Mouse (Mus musculus) T-helper 2 cell (primary cell): ENCODE measurements around the gene Adh1.

Source experiments
- in situ Hi-C: fragments of 300-600 bp; cut with MboI, MseI; formaldehyde crosslinking; loops from one replicate; pipeline ENCODE4 v1.15.1; 2025; ENCODE audit warnings: high pct_unique_total_duplicates

Adh1 gene

DNA sequence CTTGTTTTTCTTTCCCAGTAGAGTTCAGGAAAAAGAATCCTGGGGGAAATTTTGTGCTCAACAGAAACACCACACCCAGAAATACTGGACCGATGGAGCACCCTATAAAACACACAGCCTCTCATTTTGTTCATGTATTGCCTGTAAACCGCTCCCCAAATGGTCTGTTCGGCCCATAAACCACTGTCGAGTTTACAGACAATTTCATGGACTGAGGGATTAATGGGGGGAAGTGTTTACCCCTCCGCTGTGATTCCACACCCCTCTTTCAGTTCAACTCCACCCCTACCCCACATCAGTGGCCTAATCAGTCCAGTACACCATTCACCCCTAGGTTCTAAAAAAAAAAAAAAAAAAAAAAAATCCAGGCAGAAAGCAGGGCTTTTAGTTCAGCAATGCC, 19.8 kb upstream of the Adh1 start:
- in situ Hi-C loops = no loop called here

DNA sequence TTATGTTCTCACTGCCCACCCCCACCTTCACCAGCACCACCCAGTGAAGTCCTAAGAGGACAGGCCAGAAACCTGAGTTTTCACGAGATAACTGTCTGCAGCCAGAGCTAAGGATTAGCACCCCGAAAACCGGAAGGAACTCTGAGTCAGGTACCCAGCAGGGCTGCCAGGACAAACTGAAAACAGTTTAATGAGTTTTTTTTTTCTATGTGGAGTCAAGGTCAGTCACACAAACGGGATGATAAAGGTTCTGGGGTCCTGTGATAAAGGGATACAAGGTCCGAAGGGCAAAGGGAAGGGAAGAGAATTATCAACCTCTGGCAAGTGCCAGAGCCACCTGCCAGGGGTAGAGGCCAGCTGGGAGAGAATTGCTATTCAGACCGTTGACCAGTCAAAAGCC, 19.4 kb upstream of the Adh1 start:
- in situ Hi-C loops = no loop called here

DNA sequence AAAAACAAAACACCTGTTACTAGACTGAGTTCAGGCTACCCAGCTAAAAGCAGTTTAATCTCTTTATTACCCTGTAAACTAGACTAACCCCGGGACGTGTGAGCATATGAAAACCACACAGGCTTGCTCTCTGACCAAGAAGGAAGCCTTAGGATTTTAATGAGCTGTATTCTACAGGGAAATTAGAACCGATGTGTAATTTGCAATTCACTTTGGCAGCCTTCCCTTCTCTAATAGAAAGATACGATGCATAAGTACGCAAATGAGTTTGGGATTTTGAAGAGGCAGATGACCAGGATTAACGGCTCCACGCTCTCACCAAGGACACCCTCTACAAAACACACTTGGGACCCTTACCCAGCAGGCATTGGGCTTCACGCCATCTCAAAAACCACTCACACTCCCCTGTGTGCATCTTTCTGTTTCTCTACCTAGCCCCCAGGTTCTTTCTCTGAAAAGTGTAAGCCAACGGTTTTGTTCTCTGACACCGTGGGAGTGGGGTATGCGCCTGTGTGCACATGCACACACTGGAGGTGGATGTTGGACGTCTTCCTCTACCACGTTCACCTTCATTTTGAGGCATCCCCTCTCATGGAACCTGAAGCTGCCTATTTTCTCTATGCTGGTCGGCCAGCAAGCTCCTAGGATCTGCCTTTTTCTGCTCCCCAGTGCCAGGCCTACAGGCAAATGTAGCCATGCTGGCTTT, 18.6 kb upstream of the Adh1 start:
- in situ Hi-C loops = no loop called here

DNA sequence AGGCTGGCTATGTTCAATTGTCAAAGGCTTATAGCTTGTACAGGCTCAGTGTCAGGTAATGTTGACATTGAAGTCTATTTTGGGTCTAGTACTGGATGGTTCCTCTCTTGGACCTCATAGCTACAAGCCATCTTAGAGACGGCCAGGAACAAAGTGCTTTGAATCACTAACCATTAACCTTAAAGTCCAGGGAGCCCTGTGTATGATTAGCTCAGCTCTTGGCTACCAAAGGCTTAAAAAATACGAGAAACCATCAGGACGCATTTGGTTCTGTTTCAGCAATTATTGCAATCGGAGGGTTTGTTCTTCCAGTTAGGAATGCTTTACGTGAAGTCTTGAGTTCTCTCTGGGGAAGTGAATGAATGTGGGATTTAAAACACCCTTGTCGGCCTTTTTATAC, 17.9 kb upstream of the Adh1 start:
- in situ Hi-C loops = no loop called here

GRCm38 (mm10) chr3:138244338-138244874, 16.4 kb upstream of the Adh1 start:
- in situ Hi-C loops = no loop called here

GRCm38 (mm10) chr3:138246511-138247020, 14.2 kb upstream of the Adh1 start:
- in situ Hi-C loops = no loop called here

GRCm38 (mm10) chr3:138247241-138247640, 13.6 kb upstream of the Adh1 start:
- in situ Hi-C loops = no loop called here

DNA sequence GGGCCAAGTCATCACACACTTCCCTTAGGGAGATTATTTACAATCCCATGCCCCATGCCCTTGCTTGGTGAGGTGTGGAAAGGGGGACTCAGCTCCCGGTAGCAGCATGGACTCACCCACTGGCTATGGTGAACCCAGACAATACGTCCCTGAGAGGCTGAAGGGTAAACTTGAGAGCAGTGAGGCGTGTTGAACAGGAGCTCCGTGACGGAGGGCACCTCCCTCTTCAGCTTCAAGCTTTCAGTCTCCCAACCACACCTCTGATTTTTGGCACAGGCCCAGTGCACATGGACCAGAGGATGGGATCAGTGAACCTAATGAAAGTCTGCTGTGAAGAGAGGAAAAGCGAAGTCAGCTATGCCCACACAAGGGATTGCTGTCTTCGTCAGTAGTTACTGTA, 12.8 kb upstream of the Adh1 start:
- in situ Hi-C loops = no loop called here

DNA sequence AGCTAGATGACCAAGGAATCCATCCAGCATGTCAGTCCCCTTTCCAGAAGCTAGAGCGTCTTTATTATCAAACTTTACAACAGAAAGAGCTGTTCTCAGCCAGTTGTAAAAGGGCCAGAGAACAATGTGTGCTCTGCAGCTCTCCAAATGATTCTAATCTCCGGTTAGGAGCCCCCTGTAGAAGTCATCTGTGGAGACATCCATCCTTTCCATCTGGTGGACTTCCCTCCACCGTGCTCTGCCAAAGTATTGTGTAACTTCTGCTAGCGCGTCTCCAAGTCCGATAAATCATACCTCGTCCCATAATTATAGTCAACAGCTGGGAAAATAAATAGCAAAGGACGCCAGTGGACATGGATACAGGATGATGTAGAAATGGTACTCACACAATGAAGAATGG, 12.0 kb upstream of the Adh1 start:
- in situ Hi-C loops = no loop called here

DNA sequence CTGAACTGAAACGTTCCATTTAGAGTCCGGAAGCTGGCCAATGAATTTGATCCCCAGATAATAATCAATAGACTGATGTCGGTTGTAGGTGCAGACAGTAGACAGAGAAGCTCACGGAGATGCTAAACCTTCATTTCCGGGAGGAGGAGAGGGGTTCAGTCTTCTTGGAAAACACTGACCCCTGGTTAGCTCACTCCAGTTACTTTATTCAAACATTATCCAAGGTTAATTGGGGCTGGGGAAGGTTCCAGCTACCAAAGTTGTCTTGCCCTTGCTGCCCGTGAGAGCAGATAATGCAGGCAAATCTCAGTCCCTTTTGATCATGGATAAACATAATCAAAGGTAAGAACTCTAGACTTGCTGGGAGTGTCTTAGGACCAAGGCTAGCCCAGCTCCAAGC, 9.6 kb upstream of the Adh1 start:
- in situ Hi-C loops = no loop called here

DNA sequence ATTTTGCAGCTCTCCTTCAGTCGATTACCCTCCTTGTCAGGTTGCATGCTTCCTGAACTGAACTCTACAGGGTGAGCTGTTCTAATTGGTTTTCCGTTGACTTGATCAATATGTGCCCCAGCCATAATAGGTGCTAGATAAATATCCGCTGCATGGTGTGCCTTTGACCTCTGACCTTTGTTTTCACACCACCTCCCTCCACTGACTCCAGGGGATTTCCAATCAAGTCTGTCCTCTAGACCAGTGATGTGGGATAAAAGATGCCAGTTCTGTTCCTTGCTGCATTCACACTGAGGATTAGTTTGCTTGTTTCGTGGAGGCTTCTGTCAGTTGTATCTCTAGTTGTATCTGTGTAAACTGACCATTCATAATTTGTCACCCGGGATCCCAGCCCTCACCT, 6.6 kb upstream of the Adh1 start:
- in situ Hi-C loops = no loop called here

GRCm38 (mm10) chr3:138255366-138255765, 5.4 kb upstream of the Adh1 start:
- in situ Hi-C loops = no loop called here

DNA sequence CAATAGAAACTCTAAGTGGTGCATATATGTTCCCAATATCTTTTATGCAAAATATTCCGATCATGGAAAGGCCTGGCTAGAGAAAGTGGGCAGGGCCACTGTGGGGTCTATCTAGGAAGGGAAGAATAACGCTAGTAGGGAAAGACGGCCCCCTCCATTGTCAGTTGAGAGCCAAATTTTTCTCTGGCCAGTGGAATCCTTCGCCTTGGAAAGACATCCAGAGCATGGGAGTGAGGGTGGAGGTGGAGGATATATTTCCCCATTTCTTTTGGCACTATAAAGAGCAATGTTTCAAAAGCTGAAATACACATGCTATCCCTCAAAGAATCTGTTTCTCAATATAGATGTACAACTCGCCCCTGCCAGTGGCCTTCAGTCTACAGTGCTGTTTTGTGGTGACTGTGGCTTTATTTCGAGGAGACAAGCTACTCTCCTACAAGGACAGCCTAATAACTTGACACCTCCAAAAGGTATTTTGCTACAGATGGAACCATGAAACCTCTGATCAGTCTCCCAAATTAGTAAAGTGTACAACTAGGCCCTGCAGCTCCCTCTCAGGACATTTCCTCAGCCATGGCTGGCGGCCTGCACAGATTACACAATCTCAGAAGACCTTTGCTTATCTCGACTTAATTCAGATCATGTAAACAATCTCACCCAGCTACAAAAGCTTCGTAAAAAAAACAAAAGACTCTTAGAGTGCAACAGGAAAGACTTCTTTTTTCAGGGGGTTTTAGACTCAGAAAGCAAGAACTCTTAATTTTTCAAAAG, 4.8 kb upstream of the Adh1 start:
- in situ Hi-C loops = no loop called here

DNA sequence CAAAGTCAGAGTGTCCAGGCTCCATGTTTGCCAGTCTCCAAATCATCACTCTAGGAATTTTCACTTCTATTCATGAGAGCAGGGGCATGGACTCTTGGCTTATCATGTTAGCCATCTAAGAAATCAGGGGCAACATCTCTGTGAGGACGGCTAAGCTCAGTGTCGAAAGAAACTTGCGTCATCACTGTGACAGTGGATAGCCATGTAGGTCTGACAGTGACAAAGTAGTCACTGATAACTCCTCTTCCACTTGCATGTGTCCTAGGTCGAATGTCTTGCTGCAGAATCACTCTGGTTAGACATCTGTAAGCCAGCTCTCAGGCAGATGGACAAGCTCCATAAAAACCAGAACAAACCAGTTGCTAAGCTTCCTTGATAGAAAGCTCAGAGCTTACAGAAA, 1.8 kb downstream of the Adh1 start:
- in situ Hi-C loops = no loop called here

DNA sequence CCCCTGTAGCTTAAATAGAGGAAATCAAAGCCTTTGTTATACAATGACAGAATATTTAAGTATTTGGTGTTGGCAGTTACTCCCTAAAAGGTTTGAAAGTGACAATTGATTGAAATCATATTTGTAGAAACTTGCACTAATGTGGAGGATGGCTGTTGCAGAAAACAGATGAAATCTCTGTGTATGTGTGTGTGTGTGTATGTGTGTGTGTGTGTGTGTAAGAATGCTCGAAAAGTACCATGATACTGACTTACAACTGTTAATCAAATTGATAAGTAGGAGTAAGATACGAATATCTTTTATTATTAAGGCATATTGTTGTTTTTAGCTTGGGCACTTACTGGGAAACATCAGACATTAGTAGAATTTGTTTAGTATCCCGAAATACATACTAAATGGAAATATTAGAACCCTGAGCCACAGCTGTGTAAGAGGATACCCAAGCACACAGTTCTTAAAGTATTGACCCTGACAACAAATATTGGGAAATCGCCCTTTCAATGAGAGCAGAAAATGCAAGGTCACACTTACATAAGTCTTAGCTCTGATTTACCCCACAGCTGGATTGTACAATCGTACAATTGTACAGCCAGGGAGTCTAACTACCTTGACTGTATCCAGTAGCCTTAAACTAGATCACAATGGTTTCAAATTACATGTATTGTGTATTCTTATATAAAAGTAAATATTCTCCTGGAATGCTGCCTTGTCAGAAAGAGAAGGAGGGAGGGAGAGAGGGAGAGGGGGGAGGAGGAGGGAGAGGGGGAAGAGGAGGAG, 2.6 kb downstream of the Adh1 start:
- in situ Hi-C loops = no loop called here

DNA sequence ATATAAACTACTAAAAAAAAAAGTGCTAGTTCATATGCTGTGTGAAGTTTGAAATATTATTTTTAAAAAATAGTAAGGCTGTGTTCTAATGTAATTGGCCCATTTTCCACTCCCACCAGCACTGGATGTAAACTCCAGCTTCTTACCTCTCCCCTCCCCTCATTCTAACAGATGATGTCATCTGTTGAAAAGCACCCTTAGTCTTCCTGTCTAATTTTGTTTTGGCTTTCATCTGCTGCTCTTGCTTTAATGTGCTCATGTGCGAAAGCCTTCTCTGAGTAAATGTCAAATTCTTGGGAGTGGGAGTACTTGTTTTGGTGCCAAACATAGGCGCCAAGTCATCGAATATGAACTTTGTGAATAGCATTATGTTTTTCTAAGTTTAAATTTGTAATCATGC, 3.9 kb downstream of the Adh1 start:
- in situ Hi-C loops = no loop called here

- in situ Hi-C loops = no loop called here
Observed at GRCm38 (mm10) chr3:138270507-138270906, 9.7 kb downstream of the Adh1 start.

DNA sequence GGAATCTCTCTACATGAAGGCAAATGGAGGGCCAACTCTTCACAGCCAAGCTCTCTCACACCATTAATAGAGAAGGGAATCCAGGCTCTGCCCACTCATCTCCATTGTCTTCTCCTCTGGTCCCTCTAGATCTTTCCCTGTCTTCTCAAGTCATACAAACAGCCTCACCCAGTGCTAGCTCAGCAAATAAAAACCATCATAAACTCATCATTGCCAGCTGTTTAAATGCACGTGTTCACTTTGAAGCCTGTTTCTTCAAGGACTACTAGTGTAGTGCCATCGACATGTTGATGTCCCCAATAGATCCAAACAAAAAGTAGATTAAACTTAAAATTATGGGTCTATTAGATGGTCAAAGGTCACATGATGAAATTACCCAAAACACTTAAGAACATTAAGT, 10.5 kb downstream of the Adh1 start:
- in situ Hi-C loops = no loop called here

- in situ Hi-C loops = no loop called here
Observed at GRCm38 (mm10) chr3:138273080-138273479, 12.3 kb downstream of the Adh1 start.

DNA sequence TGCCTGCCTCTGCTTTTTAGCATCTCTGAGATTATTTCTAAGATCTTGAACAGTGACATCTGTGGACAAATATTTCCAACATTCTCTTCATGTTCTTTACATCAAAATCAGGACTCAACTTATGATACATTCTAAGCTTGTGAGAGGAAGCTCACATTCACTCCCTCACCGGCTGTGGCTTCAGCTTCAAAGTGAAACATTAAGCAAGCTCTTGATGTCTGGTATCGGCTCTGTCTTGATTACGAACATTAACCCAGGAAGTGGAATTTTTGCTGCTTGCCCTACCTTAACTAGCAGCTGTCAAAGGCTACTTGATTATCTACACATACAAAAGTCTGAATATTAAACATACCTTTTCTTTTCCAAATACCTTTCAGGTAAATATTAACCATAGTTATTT, 14.3 kb downstream of the Adh1 start:
- in situ Hi-C loops = no loop called here

DNA sequence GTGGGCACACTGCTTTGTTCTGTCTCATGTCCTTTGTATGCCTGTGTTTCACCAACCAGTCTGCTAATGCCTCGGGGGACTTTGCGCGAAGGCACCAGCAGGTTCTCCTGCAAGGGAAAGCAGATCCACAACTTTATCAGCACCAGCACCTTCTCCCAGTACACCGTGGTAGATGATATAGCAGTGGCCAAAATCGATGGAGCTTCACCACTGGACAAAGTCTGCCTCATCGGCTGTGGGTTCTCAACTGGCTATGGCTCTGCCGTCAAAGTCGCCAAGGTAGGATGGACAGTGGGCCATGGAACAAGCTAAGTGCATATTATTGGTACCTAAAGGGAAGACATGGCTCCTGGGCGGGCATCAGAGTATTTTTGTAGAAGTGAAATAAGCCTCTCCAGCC, 21.8 kb downstream of the Adh1 start:
- in situ Hi-C loops = no loop called here

- in situ Hi-C loops = no loop called here
Observed at GRCm38 (mm10) chr3:138283831-138284230, 23.0 kb downstream of the Adh1 start.
